Mouse (Mus musculus): ENCODE data around the gene Gtf2f2. TPM values are rescaled to one million over a fixed set of nuclear protein-coding genes. Genes with fewer than 3 reads are reported as not detected.

Gene Gtf2f2
- polyA plus RNA-seq (2012; rRNA removed): 14.5 and 16.5 TPM in 2 replicates

DNA sequence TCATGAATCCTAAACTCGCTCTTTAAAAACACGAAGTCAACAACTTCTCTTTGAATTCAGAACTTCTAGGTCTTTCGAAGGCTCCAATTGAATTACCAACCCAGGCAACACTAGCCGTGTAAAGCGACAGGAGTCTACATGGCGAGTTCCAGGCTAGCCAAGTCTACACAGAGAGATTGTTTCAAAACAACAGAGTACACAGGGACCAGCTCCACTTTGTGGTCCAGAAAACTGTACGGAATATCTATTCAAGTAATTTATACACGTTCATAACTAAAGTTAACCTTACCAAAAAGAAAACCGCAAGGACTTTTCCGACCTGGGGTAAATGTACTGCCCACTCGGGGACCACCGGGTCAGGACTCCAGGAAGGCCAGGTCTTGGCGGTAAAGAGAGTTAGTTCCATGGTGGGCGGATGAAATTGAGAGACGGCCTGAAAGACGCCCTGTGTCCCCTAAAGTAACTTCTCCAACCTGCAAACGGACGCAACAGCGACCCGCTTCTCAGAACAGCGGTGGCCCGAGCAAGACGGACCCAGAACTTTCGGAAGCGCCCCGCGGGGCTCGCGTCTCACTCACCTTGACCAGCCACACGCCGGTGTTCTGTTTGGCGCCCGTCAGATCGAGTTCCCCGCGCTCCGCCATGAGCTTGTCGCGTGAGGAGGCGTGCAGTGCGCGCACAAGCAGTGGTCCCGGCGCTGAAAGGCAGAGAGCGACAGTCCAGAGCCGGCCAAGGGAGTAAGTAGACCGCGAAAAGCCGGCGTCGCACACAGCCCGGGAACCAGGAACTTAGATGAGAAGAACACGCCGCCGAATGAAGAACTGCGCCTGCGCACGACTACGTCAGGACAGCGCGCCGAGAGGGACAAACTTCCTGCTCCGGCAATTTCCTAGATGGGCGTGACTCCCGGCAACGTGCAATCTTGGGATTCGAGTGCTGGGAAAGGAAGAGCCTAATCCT lies at the start of gene Gtf2f2:
TSS of gene Gtf2f2 (minus strand) at position 764 of the 960 bp plus-strand sequence.
- DNase-seq (ENCODE audit: extremely low spot score in 1 of 2, low spot score in 1 of 2): peak; percentile 79 to 97

DNA sequence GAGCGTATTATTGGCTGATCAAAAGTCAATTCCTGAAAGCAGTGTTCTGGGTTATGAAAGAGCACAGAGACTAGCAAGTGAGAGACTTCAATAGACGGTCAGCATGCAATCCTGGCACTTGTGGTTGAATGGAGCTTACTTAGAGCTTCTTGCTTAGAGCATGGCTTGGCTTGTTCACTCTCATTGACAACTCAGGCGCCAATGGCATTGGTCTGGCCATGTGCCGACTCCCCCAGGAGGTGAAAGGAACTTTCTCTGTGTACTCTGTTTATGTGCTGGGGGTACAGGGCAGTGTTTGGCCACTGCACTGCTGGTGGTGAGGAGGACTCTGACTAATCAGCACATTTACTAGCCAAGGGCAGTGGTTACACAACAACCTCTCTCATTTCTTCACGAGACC lies 48.8 kb upstream of the Gtf2f2 start:
- DNase-seq (ENCODE audit: extremely low spot score in 1 of 2, low spot score in 1 of 2): no peak

DNA sequence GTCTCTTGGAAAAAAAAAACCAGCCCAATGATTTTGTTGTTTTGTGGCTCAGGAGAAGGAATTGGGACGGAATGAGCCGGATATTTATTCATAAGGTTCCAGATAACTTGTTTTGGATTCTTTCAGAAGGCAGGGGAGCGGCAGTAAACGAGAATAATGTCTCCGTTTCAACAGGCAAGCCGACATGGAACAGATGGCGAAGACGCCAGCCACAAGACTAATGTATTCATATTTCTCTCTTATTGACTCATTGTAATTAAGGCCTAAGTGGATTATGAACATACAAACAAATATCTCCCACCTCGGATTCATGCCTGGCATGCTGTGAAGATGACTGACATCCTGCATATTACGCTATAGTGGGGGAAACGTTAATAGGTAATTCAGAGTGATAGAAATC lies 43.1 kb upstream of the Gtf2f2 start:
- DNase-seq (ENCODE audit: extremely low spot score in 1 of 2, low spot score in 1 of 2): no peak

DNA sequence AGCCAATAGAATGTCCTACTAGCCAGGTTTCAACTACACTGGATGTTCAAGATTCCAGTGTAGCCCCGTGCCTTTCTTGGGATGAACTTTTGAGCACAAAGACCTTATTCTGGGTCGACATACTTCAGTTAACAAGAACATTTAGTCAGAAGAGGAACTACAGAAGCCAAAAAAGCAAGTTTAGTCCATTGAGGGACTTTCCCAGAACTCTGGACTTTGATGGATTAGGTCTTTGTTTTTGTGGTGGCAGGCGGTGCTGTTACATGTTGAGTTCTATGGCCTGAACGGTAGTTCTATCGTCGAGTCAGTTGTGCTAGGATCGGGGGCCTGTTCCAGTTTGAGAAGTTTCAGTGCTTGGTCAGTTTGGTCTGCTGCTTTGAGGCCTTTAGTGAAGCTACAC lies 41.3 kb upstream of the Gtf2f2 start:
- no peak for DNase-seq (ENCODE audit: extremely low spot score in 1 of 2, low spot score in 1 of 2)

DNA sequence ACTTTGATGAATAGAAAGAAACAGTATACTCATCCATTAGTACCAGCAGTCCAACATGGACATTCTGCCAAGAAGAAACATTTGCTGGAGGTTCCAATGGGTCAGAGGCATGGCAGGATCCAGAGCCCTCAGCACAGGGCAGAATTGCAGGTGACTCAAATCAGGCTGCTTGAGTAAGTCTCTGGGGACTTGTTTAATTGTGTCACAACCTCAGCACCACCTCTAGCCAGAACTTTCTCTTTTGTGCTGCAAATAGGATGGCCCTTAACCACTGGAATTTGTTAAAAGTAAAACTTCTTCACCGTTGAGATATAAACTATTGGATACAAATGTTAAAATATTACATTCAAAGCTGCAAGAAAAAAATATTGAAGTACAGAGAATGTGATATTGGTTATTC lies 35.1 kb upstream of the Gtf2f2 start:
- no peak for DNase-seq (ENCODE audit: extremely low spot score in 1 of 2, low spot score in 1 of 2)

DNA sequence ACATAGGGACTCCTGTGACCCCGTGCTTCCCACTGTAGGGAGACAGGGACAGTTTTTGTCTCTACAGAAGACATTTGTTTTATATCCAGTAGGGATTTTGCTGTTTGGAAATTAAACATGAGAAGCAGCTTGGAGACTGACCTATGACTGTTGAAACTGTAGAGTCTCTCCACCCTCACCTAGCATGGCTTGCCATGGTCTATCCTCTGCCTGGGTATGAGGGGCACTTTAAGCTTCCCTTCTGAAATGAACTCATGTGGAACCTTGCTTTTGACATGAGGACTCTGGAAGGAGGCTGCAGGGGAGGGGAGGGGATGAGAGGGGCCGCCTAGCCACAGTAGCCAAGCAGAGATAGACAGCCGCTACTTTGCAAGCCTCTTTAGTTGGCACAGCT lies 33.5 kb upstream of the Gtf2f2 start:
- DNase-seq (ENCODE audit: extremely low spot score in 1 of 2, low spot score in 1 of 2): no peak

DNA sequence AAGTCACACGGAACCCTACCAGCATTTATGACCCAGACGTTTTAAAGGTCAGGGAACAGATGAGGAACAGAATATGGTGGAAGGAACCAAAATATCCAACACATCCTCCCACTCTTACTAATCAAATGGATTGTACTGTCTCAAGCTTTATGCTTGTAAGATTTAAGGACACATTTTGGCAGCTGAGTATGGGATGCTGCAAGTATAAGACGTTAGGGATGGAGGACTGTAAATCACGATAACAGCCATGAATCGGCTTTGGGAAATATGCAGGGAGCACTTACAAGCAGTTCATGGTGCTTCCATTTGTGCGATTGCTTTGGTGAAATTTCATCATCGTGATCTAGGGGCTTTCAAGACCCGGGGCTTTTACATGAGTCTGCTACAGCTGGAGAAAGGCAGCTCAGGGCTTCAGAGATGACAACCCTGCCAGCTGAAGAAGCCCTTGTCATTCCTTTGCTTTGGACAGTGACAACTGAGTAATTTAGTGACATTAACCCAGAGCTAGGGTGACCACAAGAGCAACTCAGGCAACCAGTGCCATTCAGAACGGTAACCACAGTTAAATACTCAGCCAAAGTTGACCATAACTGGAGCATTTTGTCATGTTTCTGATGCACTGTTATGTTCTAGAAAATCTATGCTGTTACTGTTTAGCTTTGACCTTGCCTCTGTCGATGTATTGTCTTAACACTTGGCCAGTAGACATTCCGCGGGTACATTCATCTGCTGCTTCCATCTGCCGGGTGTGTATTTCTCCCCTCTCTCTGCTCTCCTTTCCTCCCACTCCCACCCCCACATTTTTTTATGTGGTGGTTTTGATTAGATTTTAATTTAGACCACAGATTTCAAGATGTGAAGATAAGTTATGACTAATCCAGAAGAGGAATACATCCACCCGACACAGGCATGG lies 32.8 kb upstream of the Gtf2f2 start:
- peak in 1 of 2 experiments; percentile 27 for DNase-seq (ENCODE audit: extremely low spot score in 1 of 2, low spot score in 1 of 2)

DNA sequence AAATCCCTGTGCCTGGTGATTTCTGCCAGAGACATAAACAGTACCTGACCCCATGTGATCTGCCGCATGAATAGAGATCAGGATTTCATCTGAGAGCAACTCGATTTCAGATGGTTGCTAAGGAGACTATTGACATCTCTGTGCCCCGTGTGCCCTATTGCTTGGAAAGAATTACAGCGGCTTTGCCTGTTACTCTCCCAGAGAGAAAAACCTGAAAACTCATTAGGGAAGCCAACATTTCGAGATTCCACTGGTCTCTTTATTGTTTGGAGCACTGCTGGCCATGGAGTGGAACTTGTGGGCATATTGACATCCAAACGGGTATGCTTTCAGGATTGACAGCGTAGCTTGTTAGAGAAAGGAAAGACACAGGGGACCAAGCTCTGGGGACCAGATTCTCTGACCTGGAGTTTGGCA lies 22.6 kb upstream of the Gtf2f2 start:
- no peak for DNase-seq (ENCODE audit: extremely low spot score in 1 of 2, low spot score in 1 of 2)

DNA sequence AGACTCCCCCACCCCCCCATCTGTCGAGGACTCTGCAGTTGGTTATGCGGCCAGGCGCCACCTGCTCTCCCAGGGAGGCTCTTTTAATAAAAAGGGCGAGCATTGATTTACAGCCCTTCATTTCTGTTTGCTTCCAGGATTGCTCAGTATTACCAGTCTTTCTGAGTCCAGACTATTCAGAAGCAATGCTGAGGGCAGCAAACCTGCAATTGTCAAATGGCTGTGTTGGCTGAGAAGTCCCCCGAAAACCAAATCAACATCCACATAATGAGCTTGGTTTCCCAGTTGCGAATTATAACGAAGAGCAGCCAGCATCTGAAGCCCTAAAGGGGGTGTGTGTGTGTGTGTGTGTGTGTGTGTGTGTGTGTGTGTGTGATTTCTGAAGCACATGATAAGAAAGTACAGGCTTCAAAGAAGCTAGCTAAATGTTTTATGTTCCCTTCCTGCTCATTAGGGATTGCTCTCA lies 22.0 kb upstream of the Gtf2f2 start:
- DNase-seq (ENCODE audit: extremely low spot score in 1 of 2, low spot score in 1 of 2): no peak

DNA sequence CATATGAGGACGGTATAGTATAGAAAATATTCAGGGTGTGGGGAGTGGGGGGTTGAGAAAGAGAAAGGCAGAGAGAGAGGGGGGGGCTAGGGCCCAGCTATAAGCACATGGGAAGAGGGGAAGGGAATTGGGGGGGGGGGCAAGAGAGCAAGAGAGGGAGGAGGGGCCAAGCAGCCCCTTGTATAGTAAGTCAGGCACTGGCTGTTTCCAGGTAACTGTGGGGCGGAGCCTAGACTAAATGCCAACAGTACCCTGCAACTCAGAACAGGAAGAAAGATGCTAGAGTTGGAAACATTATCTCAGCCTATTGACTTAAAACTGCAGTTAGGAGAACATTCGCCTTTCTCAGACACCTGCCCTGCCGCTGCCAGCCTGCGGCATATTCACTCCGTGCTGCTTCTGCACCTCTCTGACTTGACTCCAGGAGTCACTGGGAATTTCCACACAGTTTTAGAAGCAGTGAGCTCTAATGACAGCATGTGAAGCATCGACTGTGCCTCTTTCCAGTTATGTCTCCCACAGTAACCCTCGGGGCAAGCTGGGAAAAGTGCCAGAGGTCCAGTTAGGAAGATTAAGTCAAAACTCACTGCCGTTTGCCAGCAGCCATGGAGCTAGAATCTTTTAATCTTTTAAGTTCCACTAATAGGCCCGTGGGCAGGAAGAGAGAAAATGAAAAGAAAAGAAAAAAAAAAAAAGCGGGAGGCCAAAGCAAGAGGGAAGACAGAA lies 20.6 kb upstream of the Gtf2f2 start:
- peak in 1 of 2 experiments; percentile 17 for DNase-seq (ENCODE audit: extremely low spot score in 1 of 2, low spot score in 1 of 2)

DNA sequence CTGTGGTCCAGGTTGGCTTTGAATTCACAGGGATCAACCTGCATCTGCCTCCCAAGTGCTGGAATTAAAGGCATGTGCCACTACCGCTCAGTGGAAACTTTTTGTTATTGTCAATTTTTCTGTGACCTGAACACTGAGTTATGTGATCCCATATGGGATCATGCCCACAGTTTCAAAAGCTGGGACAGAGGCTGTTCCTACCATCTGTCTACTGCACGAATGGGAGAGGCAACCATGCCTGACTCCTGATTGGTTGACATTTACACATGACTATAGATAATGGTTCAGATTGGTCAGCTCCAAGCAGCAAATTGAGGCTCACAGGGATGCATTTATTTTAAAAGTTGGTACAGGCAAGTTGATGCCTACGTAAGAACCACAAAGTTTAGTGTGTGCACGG lies 14.0 kb upstream of the Gtf2f2 start:
- DNase-seq (ENCODE audit: extremely low spot score in 1 of 2, low spot score in 1 of 2): no peak

DNA sequence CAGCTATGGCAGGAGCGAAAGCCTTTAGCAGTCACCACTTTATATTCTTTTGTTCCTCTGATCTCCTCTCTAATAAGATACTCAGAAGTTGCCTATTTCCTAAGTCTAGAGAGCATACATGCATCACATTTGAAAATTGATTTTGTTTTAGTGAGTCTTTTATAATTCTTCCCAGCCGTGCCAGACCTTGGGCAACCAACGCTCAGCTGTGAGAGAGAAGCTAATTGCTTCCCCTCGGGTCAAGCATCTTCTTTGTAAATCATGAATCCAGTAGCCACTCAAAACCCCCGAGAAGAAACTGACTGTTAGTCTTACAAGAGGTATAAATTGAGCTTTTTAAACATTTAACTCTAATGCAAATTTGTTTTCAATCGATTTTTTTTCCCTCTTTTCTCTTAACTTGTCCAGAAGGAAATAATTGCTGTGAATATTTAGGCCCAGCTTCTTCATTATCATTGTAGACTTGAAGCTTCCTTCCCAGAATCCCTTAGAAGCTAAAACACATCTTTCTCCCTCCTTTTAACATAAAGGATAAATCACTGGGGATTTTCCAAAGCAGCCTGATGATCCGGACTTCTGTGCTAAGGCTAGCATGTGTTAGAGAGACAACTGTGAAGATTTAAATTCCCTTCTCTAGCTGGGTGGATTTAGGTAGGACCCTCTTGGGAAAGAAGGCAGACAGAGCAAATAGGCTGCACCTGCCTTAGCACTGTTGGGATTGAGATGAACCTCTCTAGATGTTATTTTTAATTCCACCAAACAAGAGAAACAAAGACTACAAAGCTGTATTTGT lies 10.5 kb upstream of the Gtf2f2 start:
- no peak for DNase-seq (ENCODE audit: extremely low spot score in 1 of 2, low spot score in 1 of 2)

DNA sequence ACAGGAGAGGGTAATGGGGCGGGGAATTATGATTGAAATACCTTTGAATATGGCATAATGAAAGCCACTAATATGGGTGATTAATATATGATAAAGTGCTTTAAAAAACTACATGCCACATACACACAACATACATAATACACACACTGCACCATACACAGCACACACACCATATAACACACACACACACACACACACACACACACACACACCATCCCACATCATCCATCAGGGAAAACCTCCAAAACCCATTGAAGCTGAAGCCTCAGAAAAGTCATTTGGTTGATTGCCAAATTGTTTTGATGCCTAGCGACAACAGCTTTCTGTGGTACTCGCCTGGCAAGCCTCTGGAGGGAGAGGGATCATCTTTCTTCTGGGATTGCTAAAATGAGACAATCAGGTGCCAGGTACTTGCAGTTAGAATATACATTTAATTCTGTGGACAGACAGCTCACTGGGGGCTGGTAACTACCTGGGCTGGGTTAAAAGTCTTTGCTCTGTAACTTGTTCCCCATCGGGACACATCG lies 9.7 kb upstream of the Gtf2f2 start:
- no peak for DNase-seq (ENCODE audit: extremely low spot score in 1 of 2, low spot score in 1 of 2)

DNA sequence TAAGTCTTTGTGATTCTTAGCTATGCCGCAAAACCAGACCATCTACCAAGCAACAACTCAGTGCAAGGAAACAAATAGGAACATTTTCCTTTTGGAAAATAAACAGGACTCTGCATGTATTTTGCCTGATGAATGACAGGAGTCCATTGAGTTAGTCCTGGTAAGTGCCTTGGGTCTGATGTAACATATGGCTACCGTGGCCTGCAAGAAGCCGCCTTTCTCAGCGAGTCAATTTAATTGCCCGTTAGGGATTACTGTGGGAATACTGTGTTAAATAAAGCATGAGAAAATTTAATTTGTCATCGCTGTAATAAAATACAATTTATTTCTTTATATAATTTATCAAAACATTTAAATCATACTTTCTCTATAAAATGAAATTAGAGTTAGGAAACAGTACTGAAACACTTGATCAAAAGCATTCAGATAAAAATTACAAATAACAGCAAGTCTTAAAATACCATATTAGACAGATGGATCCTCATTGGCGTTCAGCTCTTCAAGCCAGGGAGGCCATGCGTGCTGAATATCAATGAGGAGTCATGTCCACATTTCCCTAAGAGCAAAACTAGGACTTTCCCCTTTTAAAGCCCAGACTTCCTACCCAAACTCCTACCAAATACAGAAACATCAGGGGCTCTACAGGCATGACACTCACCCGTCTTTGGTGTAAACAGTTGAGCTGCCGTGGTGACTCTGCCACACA lies 7.3 kb upstream of the Gtf2f2 start:
- no peak for DNase-seq (ENCODE audit: extremely low spot score in 1 of 2, low spot score in 1 of 2)

DNA sequence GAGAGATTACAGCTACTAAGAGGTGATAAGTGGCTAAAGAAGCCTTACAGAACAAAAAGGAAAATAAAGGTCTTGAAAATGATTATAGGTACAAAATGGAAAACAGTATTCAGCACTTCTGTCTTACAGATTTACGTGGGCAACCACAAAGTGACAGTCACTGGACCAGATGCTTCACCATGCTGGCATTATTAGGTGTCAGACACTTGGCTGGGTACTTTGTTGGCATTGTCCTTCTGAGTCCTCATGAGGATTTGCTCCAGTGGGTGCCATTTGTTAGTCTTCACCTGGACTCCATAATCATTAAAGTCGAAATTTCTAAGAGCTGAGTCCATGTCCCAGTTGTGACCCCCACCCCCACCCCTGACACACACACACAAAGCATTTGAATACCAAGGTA lies 3.7 kb upstream of the Gtf2f2 start:
- DNase-seq (ENCODE audit: extremely low spot score in 1 of 2, low spot score in 1 of 2): no peak

DNA sequence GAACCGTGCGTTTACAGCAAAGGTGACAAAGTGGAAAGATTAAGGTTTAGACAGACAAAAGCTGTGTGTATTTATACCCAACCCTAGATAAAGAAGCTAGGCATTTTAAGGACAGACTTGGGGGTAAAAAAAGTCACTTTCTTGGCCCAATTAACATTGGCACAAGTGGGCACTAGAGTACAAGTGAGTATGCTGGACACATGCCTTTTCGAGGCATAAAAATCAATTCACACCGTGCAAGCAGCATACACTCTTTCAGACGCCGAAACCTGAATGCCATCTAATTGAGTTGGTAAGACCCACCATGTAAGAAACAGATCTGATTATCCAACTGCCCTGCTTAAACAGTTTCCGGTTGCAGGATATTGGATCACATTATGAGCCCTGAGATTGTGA lies 395 bp upstream of the Gtf2f2 start:
- no peak for DNase-seq (ENCODE audit: extremely low spot score in 1 of 2, low spot score in 1 of 2)

DNA sequence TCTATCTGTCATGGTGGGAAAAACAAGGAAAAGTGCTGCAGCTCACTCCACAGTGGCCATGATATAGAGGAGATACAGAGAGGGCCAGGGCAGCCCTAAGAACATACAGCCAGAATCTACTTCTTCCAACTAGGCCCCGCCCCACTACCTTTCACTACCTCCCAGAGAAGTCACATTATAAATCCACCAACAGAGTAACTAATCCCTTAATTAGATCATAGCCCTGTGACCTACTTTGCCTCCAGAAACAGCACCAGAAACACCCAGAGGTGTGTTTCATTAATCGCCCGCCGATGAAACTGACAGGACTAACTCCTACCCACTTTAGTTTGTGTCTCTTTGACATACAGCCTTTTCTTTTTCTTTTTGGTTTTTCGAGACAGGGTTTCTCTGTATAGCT lies 1.5 kb downstream of the Gtf2f2 start:
- DNase-seq (ENCODE audit: extremely low spot score in 1 of 2, low spot score in 1 of 2): no peak

DNA sequence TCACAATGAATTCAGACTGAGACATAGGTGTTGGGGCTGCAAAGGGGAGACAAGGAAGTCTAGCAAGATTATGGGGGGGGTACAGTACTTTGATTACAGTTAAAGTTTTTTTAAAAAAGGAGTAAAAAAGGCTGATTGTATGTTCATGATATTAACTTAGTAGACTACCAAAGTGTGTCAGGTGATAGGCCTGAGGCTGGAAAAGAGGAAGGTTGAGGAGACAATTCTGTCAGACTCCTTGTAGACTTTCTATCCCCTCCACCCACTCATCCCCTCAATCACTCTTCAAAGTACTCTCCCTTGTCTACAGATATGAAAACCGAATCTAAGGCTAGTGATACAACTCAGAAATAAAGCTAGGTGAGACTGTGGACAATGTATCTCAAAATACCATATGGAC lies 2.5 kb downstream of the Gtf2f2 start:
- no peak for DNase-seq (ENCODE audit: extremely low spot score in 1 of 2, low spot score in 1 of 2)

DNA sequence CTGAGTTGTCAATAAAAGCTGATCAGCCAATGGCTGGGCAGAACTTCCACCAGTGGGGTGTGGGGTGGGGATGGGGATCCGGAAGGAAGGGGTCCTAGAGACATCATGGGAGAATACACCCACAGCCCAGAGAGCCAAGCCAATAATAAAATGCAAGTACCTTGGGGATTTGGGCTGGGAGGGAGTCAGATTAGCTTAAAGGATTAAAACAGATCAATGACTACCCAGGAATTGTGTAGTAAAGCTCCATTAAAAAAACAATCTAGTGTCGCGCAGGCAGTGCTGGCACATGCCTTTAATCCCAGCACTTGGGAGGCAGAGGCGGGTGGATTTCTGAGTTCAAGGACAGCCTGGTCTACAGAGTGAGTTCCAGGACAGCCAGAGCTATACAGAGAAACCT lies 5.7 kb downstream of the Gtf2f2 start:
- DNase-seq (ENCODE audit: extremely low spot score in 1 of 2, low spot score in 1 of 2): no peak

Measured in frontal cortex, adult 2 months (tissue).